Mouse (Mus musculus) midbrain, embryonic 12.5 days (tissue): ENCODE measurements around the gene Kcnq1. TPM values are rescaled to one million over a fixed set of nuclear protein-coding genes. Genes with fewer than 3 reads are reported as not detected.

Experiments
- ATAC-seq: fragments of 200-750 bp; cut with Nextera tagmentation; 2 replicates; pipeline ENCODE4 v1.8.0; 2017; ENCODE audit warnings: low read depth, moderate TSS enrichment, moderate library complexity; ENCODE audit not compliant: low FRiP score
- H3K27ac ChIP-seq: fragments of 300-500 bp; sonication (generic); replicated peaks from 2 replicates; pipeline ENCODE4 v1.5.1; 2016; ENCODE audit warnings: mild to moderate bottlenecking
- H3K27me3 ChIP-seq: fragments of 300-500 bp; sonication (generic); 2 replicates; pipeline ENCODE4 v1.6.1; 2016; ENCODE audit warnings: mild to moderate bottlenecking
- H3K36me3 ChIP-seq: fragments of 300-500 bp; sonication (generic); 2 replicates; pipeline ENCODE4 v1.6.1; 2016
- H3K4me1 ChIP-seq: fragments of 300-500 bp; sonication (generic); 2 replicates; pipeline ENCODE4 v1.6.1; 2016
- H3K4me2 ChIP-seq: fragments of 300-500 bp; sonication (generic); replicated peaks from 2 replicates; pipeline ENCODE4 v1.6.1; 2016; ENCODE audit warnings: mild to moderate bottlenecking, moderate library complexity
- H3K4me3 ChIP-seq: fragments of 300-500 bp; sonication (generic); 2 replicates; pipeline ENCODE4 v1.5.1; 2016; ENCODE audit warnings: mild to moderate bottlenecking
- H3K9ac ChIP-seq: fragments of 300-500 bp; sonication (generic); replicated peaks from 2 replicates; pipeline ENCODE4 v1.6.1; 2016; ENCODE audit warnings: mild to moderate bottlenecking, moderate library complexity
- H3K9me3 ChIP-seq: fragments of 300-500 bp; sonication (generic); 2 replicates; pipeline ENCODE4 v1.6.1; 2016; ENCODE audit warnings: mild to moderate bottlenecking
- WGBS: fragments of 180-500 bp; shearing (Covaris S2); methylation state at CpG from one replicate; pipeline ENCODE4 v1.1.7; 2016; 5-methylcytosine and 5-hydroxymethylcytosine counted together
- polyA plus RNA-seq: library from polyadenylated mRNA; unstranded; fragments of >200 nt; fragmentation: Nextera tagmentation; extraction: Ambion mirVana; gene quantifications from 2 replicates; pipeline ENCODE4 v1.2.1, GENCODE M21; 2016

Gene Kcnq1
- polyA plus RNA-seq, 1 experiment from 2014 or later = 0.98 TPM

DNA sequence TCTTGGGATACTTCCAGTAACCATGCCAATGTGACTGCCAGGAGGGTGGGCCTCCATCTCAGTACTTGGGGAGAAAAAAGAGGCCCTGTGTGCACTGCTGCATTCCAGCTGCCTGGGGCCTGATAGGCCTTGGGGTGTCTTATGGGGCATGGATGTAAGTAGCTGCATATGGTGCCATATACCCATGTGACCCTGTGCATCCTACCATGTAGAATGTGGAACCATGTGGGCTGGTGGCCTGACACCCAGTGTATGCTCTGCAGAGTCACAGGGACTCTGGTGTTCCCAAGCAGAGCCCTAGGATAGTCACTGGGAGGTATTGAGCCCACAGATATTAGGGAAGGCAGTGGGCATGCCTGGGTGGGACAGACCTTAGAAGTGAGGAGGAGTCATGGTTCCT lies 57.9 kb downstream of the Kcnq1 start:
- Histone ChIP-seq H3K4me1 (peaks cover 10% of the 10 kb centered on the region), H3K4me2 (no peak overlapping the region), H3K9ac (no peak overlapping the region), H3K4me3 (no peak overlapping the region), H3K36me3 (no peaks in the 10 kb centered on the region), H3K9me3 (no peaks in the 10 kb centered on the region), H3K27me3 (no peaks in the 10 kb centered on the region), H3K27ac (no peak overlapping the region)
- no peak for ATAC-seq

DNA sequence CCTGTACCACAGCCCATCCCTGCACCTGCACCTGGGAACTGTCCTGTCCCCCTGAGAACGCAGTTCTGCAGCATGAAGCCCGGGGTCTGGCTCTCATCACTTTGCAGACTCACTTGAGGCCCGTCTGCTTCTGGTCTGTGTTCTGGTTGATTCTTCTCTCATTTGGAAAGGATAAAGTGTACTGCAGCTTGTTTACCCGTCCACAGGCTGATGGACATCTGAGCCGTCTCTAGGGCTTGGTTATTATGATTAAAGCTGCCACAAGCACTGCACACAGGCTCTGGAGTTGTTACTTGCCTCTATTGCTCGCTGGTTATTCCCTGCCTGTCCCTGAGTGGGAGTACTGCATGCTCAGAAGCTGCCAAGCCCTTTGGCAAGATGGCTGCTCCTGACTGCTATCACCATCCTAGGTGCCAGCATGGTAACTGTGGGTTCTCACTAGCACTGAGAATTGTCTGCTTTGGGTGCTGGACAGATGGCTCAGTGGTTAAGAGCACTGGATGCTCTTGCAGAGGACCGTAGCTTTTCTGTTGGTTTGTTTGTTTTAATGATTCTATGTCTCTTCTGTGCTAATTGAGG lies 59.6 kb downstream of the Kcnq1 start:
- Histone ChIP-seq H3K27me3 (no peaks in the 10 kb centered on the region), H3K9me3 (no peaks in the 10 kb centered on the region), H3K4me3 (no peak overlapping the region), H3K36me3 (no peaks in the 10 kb centered on the region), H3K4me2 (no peak overlapping the region), H3K9ac (no peak overlapping the region), H3K27ac (no peak overlapping the region), H3K4me1 (no peaks in the 10 kb centered on the region)
- ATAC-seq = no peak
- 71% methylated on average over 7 of the region's 7 CpGs for WGBS

DNA sequence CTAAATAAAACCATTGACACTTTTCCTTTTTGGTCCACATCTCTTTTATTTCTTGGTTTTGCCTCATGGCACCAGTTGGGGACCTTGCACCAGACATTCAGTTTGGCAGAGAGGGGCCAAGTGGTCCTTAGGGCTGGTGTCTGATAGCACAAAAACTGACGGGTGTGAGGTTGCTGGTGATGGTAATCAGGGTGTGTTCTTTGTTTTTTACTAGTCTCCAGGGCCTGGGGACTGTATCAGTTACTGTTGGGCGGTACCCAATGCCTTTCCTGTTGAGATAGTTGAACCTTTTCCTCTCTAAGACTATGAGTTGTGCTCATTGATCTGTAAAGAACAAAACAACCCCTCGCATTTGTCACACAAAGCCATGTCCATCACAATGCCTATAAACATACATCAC lies 61.1 kb downstream of the Kcnq1 start:
- ATAC-seq = no peak
- Histone ChIP-seq H3K4me3 (no peak overlapping the region), H3K9me3 (no peaks in the 10 kb centered on the region), H3K27me3 (no peaks in the 10 kb centered on the region), H3K9ac (no peak overlapping the region), H3K4me1 (no peaks in the 10 kb centered on the region), H3K36me3 (no peaks in the 10 kb centered on the region), H3K27ac (no peak overlapping the region), H3K4me2 (no peak overlapping the region)
- 85% methylated on average over 3 of the region's 3 CpGs for WGBS

DNA sequence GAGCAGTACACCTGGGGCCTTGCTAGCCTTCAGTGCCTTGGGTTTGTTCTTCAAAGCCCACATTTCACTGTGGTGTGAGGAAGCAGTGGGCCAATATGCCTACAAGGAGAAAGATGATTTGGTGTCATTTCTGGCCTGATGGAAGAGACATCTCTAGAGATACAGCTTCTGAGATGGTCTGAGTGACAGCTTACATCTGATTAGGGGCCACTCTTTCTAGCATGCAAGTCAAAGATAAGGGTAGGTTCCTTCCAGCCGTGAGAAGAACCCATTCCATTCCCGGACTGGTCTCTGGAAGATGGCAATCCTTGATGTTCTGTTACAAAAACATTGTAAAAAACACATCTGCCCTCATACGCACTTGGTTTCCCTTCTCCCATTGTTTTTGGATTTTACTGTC lies 63.2 kb downstream of the Kcnq1 start:
- Histone ChIP-seq H3K4me1 (0 out of 2 replicates have a peak, but pooled peaks cover 2% of the 10 kb centered on the region), H3K27ac (no peak overlapping the region), H3K9ac (no peak overlapping the region), H3K4me2 (no peak overlapping the region), H3K36me3 (no peaks in the 10 kb centered on the region), H3K9me3 (no peaks in the 10 kb centered on the region), H3K4me3 (no peak overlapping the region), H3K27me3 (no peaks in the 10 kb centered on the region)
- 89% methylated on average over 3 of the region's 3 CpGs for WGBS
- no peak for ATAC-seq

DNA sequence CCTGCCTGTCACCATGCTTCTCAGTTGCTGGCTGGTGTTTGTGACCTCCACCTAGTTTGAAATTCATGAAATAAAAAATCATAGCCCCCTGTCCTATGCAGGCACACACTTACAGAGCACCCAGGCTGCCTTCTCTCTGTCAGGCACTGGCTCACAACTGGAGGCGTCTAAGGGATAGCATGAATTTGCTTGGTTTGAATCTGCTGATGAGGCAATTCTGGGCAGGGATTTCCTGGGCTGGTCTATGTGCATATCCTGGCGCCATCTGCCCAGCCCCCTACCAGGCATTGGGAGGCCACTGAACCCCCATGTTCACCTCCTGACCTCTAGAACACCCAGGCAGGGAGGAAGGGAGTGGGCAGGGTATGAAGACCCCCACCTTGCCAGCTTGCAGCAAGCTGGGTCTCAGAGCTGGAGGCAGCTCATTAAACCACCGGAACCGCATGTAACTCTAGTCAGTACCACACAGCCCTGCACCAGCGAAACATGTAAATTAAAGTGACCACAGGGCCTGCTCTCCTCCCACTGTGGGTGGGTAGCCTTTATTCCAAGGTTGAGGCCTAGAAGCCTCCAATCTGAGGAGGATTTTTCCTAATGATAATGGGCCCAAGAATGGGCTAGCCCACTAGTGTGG lies 66.9 kb downstream of the Kcnq1 start:
- no peak for ATAC-seq
- no peaks in the 10 kb centered on the region; the same call in 1 of the 2 replicates for H3K27me3 ChIP-seq
- no peak overlapping the region for H3K27ac ChIP-seq
- no peaks in the 10 kb centered on the region for H3K36me3 ChIP-seq
- peaks cover 8% of the 10 kb centered on the region; the same call in 1 of the 2 replicates for H3K4me1 ChIP-seq
- H3K4me3 ChIP-seq = no peak overlapping the region
- H3K9me3 ChIP-seq = no peaks in the 10 kb centered on the region
- H3K4me2 ChIP-seq = no peak overlapping the region
- 82% methylated on average over 5 of the region's 5 CpGs for WGBS
- H3K9ac ChIP-seq = no peak overlapping the region

DNA sequence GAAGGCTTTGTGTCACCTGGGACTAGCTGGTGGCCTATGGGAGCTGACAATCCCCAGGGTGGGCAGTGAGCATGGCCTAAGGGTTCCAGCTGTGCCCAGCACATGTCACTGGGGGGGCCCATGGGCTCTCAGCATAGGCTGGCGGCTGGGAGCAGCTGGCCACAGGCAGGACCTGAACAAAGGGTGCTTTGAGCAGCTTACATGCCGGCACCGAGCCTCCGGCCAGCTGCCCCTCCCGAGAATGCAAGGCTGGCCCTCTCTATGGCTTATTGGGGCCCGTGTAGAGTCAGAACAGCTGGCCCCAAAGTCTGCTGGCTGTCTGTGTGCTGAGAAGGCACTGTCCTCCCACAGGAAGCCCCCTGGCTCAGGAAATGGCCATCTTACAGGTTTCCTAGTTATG lies 68.5 kb downstream of the Kcnq1 start:
- H3K4me3 ChIP-seq = no peak overlapping the region
- ATAC-seq = peak; percentile 81
- H3K9ac ChIP-seq = no peak overlapping the region
- no peaks in the 10 kb centered on the region for H3K36me3 ChIP-seq
- no peak overlapping the region for H3K4me2 ChIP-seq
- H3K9me3 ChIP-seq = no peaks in the 10 kb centered on the region
- H3K4me1 ChIP-seq = peaks cover 15% of the 10 kb centered on the region; the same call in 1 of the 2 replicates
- no peak overlapping the region for H3K27ac ChIP-seq
- 25% methylated on average over 6 of the region's 6 CpGs for WGBS
- H3K27me3 ChIP-seq = no peaks in the 10 kb centered on the region; the same call in 1 of the 2 replicates

DNA sequence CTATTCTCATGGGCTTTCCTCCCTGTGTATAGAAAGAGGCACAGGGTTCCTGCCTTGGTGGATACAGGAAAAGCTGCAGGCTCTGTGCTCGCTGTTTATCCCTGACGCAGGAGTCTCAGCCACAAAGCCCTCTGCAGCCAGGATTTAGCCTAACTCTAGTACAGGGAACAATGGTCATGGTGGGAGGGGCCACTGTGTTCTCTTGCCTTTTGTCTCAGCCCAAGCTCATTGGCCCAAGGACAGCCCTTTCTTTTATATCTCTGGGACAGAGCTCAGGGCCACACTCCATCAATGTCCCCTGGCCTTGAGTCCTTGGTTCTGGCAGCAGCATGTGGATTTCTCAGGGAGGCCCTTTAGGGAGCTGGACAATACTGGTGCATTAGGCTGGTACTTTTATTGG lies 72.7 kb downstream of the Kcnq1 start:
- WGBS = 23% methylated on average over 2 of the region's 2 CpGs
- no peak for ATAC-seq

DNA sequence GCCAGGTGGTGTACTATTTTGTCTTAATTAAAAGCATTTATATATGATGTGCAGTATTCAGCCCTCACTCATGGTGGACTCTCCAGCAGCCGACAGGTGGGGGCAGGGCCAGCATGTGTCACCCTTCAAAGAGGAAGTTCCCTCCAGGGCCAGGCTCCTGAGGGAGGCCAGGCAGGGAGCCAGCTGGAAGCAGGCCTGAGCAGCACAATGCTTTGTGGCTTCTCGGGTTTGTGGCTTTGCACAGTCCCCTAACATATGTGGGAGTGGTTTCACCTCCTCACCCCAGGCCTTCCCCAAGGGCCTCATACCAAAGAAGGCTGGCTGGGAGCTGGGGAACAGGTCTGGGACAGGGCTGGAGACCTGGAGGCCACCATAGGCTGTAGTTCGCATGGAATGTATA lies 74.6 kb downstream of the Kcnq1 start:
- peaks cover 7% of the 10 kb centered on the region for H3K4me1 ChIP-seq
- H3K27ac ChIP-seq = no peak overlapping the region
- no peak for ATAC-seq
- no peaks in the 10 kb centered on the region for H3K36me3 ChIP-seq
- no peaks in the 10 kb centered on the region for H3K27me3 ChIP-seq
- H3K9ac ChIP-seq = no peak overlapping the region
- 55% methylated on average over 3 of the region's 3 CpGs for WGBS
- H3K4me3 ChIP-seq = no peak overlapping the region
- no peak overlapping the region for H3K4me2 ChIP-seq
- H3K9me3 ChIP-seq = no peaks in the 10 kb centered on the region

More for the DNA sequence above, 72.7 kb downstream of the Kcnq1 start:
- Histone ChIP-seq H3K4me3 (no peak overlapping the region), H3K36me3 (no peaks in the 10 kb centered on the region), H3K27ac (no peak overlapping the region), H3K9me3 (no peaks in the 10 kb centered on the region), H3K4me2 (no peak overlapping the region), H3K9ac (no peak overlapping the region), H3K4me1 (peaks cover 13% of the 10 kb centered on the region), H3K27me3 (no peaks in the 10 kb centered on the region; the same call in 1 of the 2 replicates)

DNA sequence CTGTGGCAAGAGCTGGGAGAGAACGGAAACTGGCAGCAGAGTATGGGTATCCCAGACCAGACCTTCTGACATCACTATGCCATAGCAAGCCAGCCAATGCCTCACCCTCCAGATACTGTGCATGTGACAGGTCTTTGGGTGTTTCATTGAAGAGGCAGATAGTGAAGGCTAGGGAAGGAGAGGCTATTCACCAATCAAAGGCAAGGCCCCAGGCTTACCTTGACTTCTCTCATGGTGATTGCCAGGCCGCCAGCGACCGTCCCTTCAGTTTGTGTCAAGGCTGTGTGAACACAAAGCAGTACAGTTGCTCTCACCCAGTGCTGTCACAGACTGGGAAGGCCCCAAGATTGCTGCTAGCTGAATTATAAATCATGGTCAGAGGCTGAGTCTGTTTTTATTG lies 75.1 kb downstream of the Kcnq1 start:
- no peaks in the 10 kb centered on the region for H3K27me3 ChIP-seq
- H3K27ac ChIP-seq = no peak overlapping the region
- ATAC-seq = no peak
- 92% methylated on average over 4 of the region's 4 CpGs for WGBS
- peaks cover 7% of the 10 kb centered on the region for H3K4me1 ChIP-seq
- H3K9me3 ChIP-seq = no peaks in the 10 kb centered on the region
- no peak overlapping the region for H3K9ac ChIP-seq
- H3K36me3 ChIP-seq = no peaks in the 10 kb centered on the region
- no peak overlapping the region for H3K4me2 ChIP-seq
- H3K4me3 ChIP-seq = no peak overlapping the region

DNA sequence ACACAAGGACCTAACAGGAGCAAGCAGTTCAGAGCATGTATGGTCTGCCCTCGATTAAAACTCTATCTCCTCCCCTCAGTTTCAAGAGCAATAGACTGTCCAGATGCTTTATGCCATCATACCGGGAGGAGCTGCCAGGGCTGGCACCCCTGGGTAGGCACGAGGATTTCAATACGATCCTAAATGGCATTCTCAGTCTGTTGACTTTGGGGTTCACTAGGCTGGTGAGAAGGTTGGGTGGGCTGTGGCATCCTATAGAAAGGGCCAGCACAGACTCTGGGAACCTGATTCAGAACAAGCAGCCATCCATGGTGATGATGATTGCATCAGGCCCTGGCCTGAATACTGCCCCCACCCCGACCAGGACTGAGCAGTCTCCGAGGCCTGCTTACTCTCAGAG lies 79.3 kb downstream of the Kcnq1 start:
- 87% methylated on average over 6 of the region's 6 CpGs for WGBS

DNA sequence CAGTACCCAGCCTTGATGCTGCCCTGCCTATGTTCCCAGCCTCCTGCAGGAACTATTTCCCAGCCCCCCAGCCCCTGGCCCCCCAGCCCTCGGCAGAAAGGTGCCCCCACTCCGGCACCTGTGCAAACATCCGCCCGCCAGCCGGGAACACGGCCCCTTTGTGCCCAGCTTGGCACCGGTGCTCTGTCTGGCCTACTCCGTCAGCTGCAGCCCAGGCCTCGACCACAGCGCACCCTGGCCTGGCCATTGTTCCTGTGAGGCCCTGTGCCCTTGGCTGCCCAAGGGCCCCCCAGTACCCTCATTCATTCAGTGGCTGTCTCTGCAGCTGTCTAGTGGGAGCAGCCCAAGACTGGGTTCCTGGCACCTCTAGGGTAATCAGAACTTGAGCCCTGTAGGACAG lies 80.2 kb downstream of the Kcnq1 start:
- WGBS = 80% methylated on average over 10 of the region's 10 CpGs
- no peak for ATAC-seq
- Histone ChIP-seq H3K27ac (no peak overlapping the region), H3K9me3 (no peaks in the 10 kb centered on the region), H3K4me2 (no peak overlapping the region), H3K27me3 (no peaks in the 10 kb centered on the region), H3K9ac (no peak overlapping the region), H3K36me3 (no peaks in the 10 kb centered on the region), H3K4me3 (no peak overlapping the region), H3K4me1 (no peaks in the 10 kb centered on the region)

More for the DNA sequence above, 79.3 kb downstream of the Kcnq1 start:
- Histone ChIP-seq H3K4me2 (no peak overlapping the region), H3K4me3 (no peak overlapping the region), H3K27me3 (no peaks in the 10 kb centered on the region), H3K9ac (no peak overlapping the region), H3K9me3 (no peaks in the 10 kb centered on the region), H3K36me3 (no peaks in the 10 kb centered on the region), H3K27ac (no peak overlapping the region), H3K4me1 (no peaks in the 10 kb centered on the region; the same call in 1 of the 2 replicates)
- no peak for ATAC-seq

DNA sequence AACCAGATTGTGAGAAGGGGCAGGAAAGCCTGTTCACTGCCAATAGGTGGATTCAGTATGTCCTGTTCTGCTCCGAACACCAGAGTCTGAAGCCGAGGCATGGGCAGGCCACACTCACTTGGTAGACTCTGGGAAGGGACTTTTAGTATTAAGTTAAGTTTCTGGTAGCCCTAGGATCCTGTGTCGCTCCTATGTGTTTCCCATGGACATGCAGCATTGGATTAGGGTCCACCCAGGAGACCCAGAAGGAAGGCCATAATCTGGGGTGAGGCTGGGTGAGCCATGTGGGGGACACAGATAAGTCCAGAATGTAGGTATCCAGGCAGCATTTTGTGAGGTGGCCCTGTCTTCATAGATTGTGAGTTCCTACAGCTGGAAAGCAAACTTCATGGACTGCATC lies 81.0 kb downstream of the Kcnq1 start:
- no peak overlapping the region for H3K9ac ChIP-seq
- H3K4me3 ChIP-seq = no peak overlapping the region
- no peak for ATAC-seq
- WGBS = 79% methylated on average over 3 of the region's 3 CpGs
- H3K4me2 ChIP-seq = no peak overlapping the region
- no peaks in the 10 kb centered on the region for H3K36me3 ChIP-seq
- no peaks in the 10 kb centered on the region for H3K4me1 ChIP-seq
- no peaks in the 10 kb centered on the region for H3K9me3 ChIP-seq
- H3K27ac ChIP-seq = no peak overlapping the region
- H3K27me3 ChIP-seq = no peaks in the 10 kb centered on the region

DNA sequence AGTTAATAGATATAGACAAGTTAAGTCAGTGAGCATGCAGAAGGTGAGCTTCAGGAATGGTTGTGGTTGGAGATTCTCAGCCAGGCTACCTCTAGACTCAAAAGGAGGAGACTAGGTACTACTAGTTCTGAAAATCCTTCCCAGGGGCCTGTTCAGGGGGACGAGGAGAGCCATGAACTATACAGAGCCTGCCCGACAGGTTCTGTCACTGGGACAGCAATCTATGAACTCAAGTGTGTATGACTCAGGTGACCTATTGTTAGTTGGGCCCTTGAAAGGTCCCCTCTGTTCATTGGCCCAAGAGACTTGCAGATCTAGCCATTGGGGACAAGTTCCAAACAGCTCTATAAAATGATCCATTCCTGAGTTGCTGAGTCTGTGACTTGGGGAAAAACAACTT lies 82.4 kb downstream of the Kcnq1 start:
- WGBS = 87% methylated on average over 2 of the region's 2 CpGs
- Histone ChIP-seq H3K9me3 (no peaks in the 10 kb centered on the region), H3K4me3 (no peak overlapping the region), H3K36me3 (no peaks in the 10 kb centered on the region), H3K9ac (no peak overlapping the region), H3K27me3 (no peaks in the 10 kb centered on the region), H3K4me2 (no peak overlapping the region), H3K4me1 (no peaks in the 10 kb centered on the region), H3K27ac (no peak overlapping the region)
- ATAC-seq = no peak
